Mouse (Mus musculus) lung, postnatal 0 days (tissue): ENCODE data around the gene Ier2. TPM values are rescaled to one million over a fixed set of nuclear protein-coding genes. Genes with fewer than 3 reads are reported as not detected.
A peak's percentile ranks its signal among the peaks of the same experiment; 100 is the strongest.

Experiments used
- ATAC-seq: fragments of 200-750 bp; cut with Nextera tagmentation; 2 replicates; pipeline ENCODE4 v1.8.0; 2017; ENCODE audit warnings: moderate library complexity
- DNase-seq: peaks from one replicate; pipeline ENCODE4 v3.0.0-alpha.2; 2016; ENCODE audit warnings: low spot score
- H3K27ac ChIP-seq: fragments of 300-500 bp; sonication (generic); 2 replicates; pipeline ENCODE4 v1.5.1; 2014; ENCODE audit warnings: antibody characterized with exemption, mild to moderate bottlenecking, low read length, mixed read lengths
- H3K27me3 ChIP-seq: fragments of 300-500 bp; sonication (generic); replicated peaks from 2 replicates; pipeline ENCODE4 v1.6.1; 2014; ENCODE audit warnings: low read length, mixed read lengths; ENCODE audit not compliant: insufficient read depth
- H3K36me3 ChIP-seq: fragments of 300-500 bp; sonication (generic); 2 replicates; pipeline ENCODE4 v1.6.1; 2014; ENCODE audit warnings: low read length, mixed read lengths; ENCODE audit not compliant: insufficient read depth
- H3K4me1 ChIP-seq: fragments of 300-500 bp; sonication (generic); 2 replicates; pipeline ENCODE4 v1.6.1; 2014; ENCODE audit warnings: antibody characterized with exemption, low read depth, low read length, mixed read lengths; ENCODE audit not compliant: insufficient read depth
- H3K4me2 ChIP-seq: fragments of 300-500 bp; sonication (generic); replicated peaks from 2 replicates; pipeline ENCODE4 v1.6.1; 2014; ENCODE audit warnings: low read depth, mild to moderate bottlenecking, low read length, moderate library complexity, mixed read lengths
- H3K4me3 ChIP-seq: fragments of 300-500 bp; sonication (generic); 2 replicates; pipeline ENCODE4 v1.5.1; 2014; ENCODE audit warnings: low read depth, low read length
- H3K9ac ChIP-seq: fragments of 300-500 bp; sonication (generic); replicated peaks from 2 replicates; pipeline ENCODE4 v1.6.1; 2014; ENCODE audit warnings: low read depth, mild to moderate bottlenecking
- H3K9me3 ChIP-seq: fragments of 300-500 bp; sonication (generic); 2 replicates; pipeline ENCODE4 v1.6.1; 2016; ENCODE audit warnings: low read length, mixed read lengths
- CTCF ChIP-seq: IDR thresholded peaks from 2 replicates; pipeline ENCODE4 v1.5.1; 2016; ENCODE audit warnings: antibody characterized with exemption, mild to moderate bottlenecking
- EP300 ChIP-seq: IDR thresholded peaks from 2 replicates; pipeline ENCODE4 v1.6.1; 2016; ENCODE audit warnings: antibody characterized with exemption, mild to moderate bottlenecking, control low read depth
- WGBS: fragments of 180-500 bp; shearing (Covaris S2); extraction: QIAGEN DNeasy Blood & Tissue Kit; methylation state at CpG from one replicate; pipeline ENCODE4 v1.1.7; 2014; 5-methylcytosine and 5-hydroxymethylcytosine counted together
- polyA plus RNA-seq: library from polyadenylated mRNA; unstranded; fragments of >200 nt; fragmentation: Nextera tagmentation; extraction: Ambion mirVana; gene quantifications from 2 replicates; pipeline ENCODE4 v1.2.1, GENCODE M21; 2015

The Ier2 gene
- polyA plus RNA-seq, 1 experiment from 2014 or later: 113 TPM

- H3K27me3 ChIP-seq: no peaks in the 10 kb centered on the region
- TF ChIP-seq CTCF (peak; percentile 37; the same call in 1 of the 2 replicates), EP300 (peak; percentile 30; the same call in 1 of the 2 replicates)
- peak overlapping the region; percentile 65 for H3K9ac ChIP-seq
- peak; percentile 95 for DNase-seq
- H3K9me3 ChIP-seq: no peaks in the 10 kb centered on the region
- H3K4me2 ChIP-seq: peak overlapping the region; percentile 82
- ATAC-seq: peak; percentile 87
- WGBS: under 1% methylated on average over 45 of the region's 47 CpGs
- peak overlapping the region; percentile 58 for H3K4me3 ChIP-seq
- peaks cover 14% of the 10 kb centered on the region; the same call in 1 of the 2 replicates for H3K4me1 ChIP-seq
- H3K27ac ChIP-seq: 0 out of 2 replicates have a peak overlapping the region, but pooled peaks have one; percentile 17
- H3K36me3 ChIP-seq: no peaks in the 10 kb centered on the region
Observed at GRCm38 (mm10) chr8:84689091-84689915, 26.7 kb upstream of the Ier2 start.

- H3K4me3 ChIP-seq: peak within 1 kb of the TSS; percentile 98
- DNase-seq (peak; percentile 96), ATAC-seq (peak; percentile 89)
- peak within 1 kb of the TSS; percentile 82 for H3K4me2 ChIP-seq
- no peaks in the 10 kb centered on the region for H3K9me3 ChIP-seq
- no peaks in the 10 kb centered on the region for H3K36me3 ChIP-seq
- H3K4me1 ChIP-seq: peaks cover 14% of the 10 kb centered on the region; the same call in 1 of the 2 replicates
- H3K27ac ChIP-seq: peak within 1 kb of the TSS; percentile 86
- H3K27me3 ChIP-seq: no peaks in the 10 kb centered on the region
- peak within 1 kb of the TSS; percentile 86 for H3K9ac ChIP-seq
- WGBS: 2% methylated on average over 28 of the region's 37 CpGs
- TF ChIP-seq CTCF (peak; percentile 37), EP300 (no peak)
Observed at GRCm38 (mm10) chr8:84687705-84688100, 25.1 kb upstream of the Ier2 start, which contains the start of gene Nacc1. Gene Nacc1, minus strand, starts transcription at chr8:84687862.

DNA sequence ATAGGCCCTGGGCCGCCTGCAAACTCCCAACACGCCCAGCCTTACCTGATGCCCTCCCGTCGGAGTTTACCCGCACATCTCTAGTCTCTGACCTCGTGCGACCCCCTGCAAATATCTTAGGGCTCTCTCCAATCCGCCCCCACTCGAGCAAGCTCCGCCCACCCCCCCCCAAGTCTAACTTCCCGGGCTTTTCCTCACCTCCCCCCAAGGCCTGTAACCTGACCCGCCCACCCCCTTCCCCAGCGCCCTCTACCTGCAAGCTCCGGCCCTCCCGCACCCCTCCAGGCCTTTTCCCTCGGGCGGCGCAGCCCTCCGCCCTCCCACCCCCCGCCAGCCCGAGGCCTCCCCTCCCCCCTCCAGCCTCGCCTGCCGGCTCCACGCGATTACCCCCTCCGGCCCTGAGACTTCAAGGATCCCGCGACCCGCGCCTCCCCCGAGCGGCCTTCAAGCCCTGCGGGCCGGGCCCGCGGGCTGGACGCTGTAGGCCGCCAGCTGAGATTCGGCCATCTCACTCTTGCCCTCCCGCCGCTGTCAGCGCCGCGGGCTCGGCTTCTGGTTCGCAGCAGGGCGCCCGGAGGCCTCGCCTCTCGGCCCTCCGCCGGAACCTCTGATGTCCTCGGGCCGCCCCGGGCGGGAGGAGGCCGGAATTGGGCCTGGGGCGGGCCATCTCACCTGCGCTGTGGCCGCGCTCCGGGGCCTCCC, 24.5 kb upstream of the Ier2 start:
- H3K4me3 ChIP-seq: peak overlapping the region; percentile 98
- no peaks in the 10 kb centered on the region for H3K36me3 ChIP-seq
- peak overlapping the region; percentile 86 for H3K9ac ChIP-seq
- H3K4me2 ChIP-seq: peak overlapping the region; percentile 79
- DNase-seq (peak; percentile 76), ATAC-seq (peak; percentile 41)
- TF ChIP-seq EP300 (no peak), CTCF (peak; percentile 30)
- peak overlapping the region; percentile 86 for H3K27ac ChIP-seq
- H3K27me3 ChIP-seq: no peaks in the 10 kb centered on the region
- 0% methylated on average over 44 of the region's 62 CpGs for WGBS
- peaks cover 14% of the 10 kb centered on the region; the same call in 1 of the 2 replicates for H3K4me1 ChIP-seq
- no peaks in the 10 kb centered on the region for H3K9me3 ChIP-seq

DNA sequence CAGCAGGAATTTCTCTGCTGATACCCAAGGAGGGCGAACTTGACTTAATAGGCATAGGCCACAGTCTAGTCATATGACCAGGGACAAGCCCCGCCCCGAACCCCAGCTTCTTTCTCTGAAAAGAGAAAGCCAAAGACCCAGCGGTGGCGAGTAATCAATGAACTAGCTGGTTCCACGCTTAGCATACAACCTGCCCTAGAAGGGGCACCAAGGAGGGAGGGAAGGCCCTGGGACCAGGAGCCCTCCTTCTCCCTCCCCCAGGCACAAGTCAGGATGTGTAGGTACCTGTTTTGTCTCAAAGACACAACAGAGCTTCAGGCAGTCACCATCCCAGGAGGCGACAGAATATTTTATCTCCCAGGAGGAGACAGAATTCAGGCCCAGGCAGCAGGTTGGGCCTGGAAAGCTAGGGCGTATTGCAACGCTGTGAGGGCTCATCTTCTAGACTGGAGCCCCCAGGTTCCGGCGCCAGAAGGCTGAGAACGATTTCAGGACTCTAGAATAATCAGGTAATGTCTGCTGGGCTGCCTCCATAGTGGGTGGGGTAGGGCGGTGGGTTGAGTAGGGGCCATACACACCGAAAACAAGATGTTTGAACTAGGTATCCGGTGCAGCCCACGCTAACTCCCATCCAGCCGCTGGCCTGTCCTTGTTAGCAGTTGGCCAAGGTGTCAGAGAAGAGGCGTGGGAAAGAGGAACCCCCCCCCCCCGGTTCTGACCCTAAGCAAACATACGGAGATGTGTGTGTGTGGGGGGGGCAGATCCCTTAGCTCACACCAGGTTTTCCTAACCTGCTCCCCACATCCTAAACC, 23.7 kb upstream of the Ier2 start, which contains the start of gene Trmt1:
Gene Trmt1, plus strand, starts transcription at position 117 of the 812 bp plus-strand sequence.
- H3K4me2 ChIP-seq: peak within 1 kb of the TSS; percentile 79

DNA sequence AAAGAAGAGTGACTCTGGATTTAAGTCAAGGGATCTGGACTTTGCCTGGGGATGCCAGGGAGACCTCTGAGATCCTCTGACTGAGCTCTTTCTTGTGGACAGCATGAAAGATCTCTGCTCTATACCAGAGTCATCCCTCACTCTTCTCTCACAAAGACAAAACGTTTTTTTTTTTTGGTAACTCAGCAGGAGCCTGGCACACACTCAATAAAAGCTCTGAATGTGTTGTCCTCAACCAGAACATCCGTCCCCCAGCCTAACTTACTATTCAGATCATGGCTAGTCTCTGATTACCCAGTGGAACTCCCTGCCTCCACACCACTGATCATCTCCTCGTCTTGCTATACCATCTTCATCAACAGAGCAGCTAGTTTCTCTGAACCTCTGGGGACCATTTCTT, 21.9 kb upstream of the Ier2 start:
- ATAC-seq: no peak
- Histone ChIP-seq H3K36me3 (no peaks in the 10 kb centered on the region), H3K4me3 (no peak overlapping the region), H3K9me3 (no peaks in the 10 kb centered on the region), H3K9ac (no peak overlapping the region), H3K4me2 (no peak overlapping the region), H3K4me1 (peaks cover 14% of the 10 kb centered on the region; the same call in 1 of the 2 replicates), H3K27ac (no peak overlapping the region), H3K27me3 (no peaks in the 10 kb centered on the region)
- WGBS: 57% methylated on average over 3 of the region's 3 CpGs
- no peak for TF ChIP-seq EP300
- TF ChIP-seq CTCF: no peak
- DNase-seq: no peak

More for the DNA sequence above, 23.7 kb upstream of the Ier2 start, which contains the start of gene Trmt1:
- TF ChIP-seq EP300 (no peak), CTCF (no peak)
- 10% methylated on average over 20 of the region's 20 CpGs for WGBS
- no peaks in the 10 kb centered on the region for H3K27me3 ChIP-seq
- H3K9me3 ChIP-seq: no peaks in the 10 kb centered on the region
- peaks cover 14% of the 10 kb centered on the region; the same call in 1 of the 2 replicates for H3K4me1 ChIP-seq
- H3K27ac ChIP-seq: peak within 1 kb of the TSS; percentile 86
- ATAC-seq (peak; percentile 7; the same call in 1 of the 2 replicates), DNase-seq (peak; percentile 56)
- peak within 1 kb of the TSS; percentile 86 for H3K9ac ChIP-seq
- H3K4me3 ChIP-seq: peak within 1 kb of the TSS; percentile 98
- no peaks in the 10 kb centered on the region for H3K36me3 ChIP-seq
